Mouse (Mus musculus) gastrocnemius, postnatal 36 days (tissue): Measurements from ENCODE around the gene Srebf1. TPM values are rescaled to one million over a fixed set of nuclear protein-coding genes. Genes with fewer than 3 reads are reported as not detected.

Source experiments
- DNase-seq, 2 experiments: peaks; one replicate each; pipeline ENCODE4 v3.0.0; 2022
- intact Hi-C: fragments of 180-260 bp; cut with DNase I; formaldehyde crosslinking; loops from one replicate; pipeline ENCODE4 v1.15.1; 2025
- microRNA-seq, 2 experiments: library from miRNA; unstranded; fragments of <30 nt; microRNA quantifications; one replicate each; pipeline ENCODE4 v1.2.0; 2021
- total RNA-seq, 2 experiments: library from RNA; stranded (reverse); gene quantifications; 2 replicates each; pipeline ENCODE4 v1.2.3; 2021

Gene Srebf1
- total RNA-seq, 2 experiments from 2014 or later = 18.4 to 21.0 TPM

DNA sequence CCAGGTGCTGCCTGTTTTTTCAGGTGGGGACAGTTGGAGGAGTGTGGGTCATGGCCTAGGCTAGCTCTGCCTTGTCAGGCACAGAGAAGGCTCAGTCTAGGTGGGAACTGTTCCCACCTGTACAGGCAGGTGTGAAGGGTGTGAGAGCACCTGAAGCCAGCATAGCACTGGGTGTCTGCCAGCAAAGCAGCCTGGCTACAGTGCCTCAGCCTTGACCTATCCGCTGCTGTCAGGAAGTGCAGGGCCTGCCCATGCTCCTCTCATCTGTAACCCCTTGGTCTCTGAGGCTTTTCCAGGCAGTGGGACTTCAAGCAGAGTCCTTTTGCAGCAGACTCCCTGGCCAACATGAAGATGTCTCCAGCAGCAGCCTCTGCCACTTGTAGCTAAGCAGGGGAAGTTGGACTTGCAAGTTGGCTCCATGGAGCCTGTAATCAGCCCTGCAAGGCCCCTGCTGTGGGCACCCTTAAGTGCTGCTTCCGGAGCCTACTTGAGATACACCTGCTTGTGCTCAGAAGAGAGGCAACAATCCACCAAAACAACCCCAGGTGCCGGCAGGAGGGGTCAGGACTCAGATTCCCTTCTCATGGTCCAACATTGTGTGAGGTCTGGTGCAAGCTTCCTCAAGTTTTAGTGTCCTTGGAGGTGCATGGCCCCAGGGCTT lies 61.8 kb downstream of the Srebf1 start:
- intact Hi-C loops = no loop called here
- no peak for DNase-seq

DNA sequence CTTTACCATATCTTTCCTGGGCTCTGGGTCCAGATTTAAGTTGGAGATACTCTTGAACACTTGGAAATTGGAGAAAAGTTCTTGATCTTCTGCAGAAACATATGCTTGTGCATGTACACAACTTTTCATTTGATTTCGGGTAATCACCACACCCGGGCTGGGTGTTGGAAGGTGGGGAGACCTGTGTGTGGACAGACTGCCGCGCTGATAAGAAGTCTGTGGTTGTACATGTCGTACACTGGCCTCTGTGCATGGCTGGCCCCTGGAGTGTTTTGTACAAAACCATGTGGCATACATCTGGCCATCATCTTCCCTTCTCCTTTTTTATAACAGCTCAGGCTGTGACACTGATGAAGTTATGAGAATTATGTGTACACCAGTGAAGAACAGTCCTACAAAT lies 62.4 kb downstream of the Srebf1 start:
- DNase-seq = no peak
- intact Hi-C loops = no loop called here

DNA sequence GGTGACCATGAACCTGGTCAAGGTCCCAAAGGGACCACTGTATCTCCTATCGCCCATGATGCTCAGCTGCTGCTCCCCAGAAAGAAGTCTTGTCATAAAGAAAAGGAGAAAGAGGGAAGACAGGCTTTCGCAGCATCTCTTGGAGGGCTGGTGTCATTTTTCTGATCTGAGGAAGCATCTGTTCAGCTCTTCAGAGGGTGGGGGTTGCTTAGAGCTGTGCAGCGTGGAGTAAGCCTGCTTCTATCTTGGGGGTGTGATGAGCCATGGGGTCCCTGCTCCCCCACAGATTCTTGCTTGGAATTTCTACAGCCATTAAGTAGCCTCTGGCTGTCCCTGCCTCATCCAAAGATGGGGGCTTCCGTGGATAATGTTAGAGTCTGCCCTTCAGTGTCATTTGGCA lies 64.1 kb downstream of the Srebf1 start:
- DNase-seq = no peak
- intact Hi-C loops = no loop called here

DNA sequence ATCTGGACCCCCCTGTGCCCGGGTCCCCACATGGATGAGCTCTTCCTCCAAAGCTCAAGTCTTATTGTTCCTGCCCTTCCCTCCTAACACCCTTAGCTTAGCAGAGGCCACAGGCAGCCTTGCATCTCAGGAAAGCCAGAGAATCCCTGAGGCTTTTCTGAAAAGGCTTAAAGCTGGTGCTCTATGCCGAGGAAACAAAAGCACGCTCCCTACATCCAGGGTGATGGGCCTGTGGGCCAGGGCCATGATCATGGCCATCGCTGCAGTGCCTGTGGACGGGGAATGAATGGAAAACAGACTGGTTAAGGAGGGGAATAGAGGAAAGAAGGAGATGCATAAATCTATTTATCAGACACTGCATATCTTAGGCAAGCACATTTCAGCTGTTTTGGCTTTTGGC lies 66.7 kb downstream of the Srebf1 start:
- intact Hi-C loops = no loop called here
- no peak for DNase-seq

DNA sequence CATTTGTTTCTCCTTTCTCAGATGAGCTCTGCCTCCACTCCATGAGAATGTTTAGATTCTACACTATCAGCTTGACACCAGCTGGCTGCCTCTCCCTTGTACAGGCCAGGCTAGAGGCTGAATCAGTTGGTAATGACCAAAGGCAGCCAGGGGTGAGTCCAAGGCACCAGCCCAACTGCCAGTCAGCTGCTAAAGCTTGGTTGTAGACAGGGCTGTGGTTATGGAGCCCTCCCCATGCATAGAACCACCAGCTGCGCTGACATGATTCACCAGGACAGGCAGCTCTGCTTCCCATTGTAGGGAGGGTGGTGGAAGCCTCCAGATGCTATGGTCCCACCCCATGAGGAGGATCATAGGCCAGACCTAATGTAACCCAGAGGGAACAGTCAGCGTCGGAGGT lies 68.4 kb downstream of the Srebf1 start:
- DNase-seq = no peak
- intact Hi-C loops = no loop called here

DNA sequence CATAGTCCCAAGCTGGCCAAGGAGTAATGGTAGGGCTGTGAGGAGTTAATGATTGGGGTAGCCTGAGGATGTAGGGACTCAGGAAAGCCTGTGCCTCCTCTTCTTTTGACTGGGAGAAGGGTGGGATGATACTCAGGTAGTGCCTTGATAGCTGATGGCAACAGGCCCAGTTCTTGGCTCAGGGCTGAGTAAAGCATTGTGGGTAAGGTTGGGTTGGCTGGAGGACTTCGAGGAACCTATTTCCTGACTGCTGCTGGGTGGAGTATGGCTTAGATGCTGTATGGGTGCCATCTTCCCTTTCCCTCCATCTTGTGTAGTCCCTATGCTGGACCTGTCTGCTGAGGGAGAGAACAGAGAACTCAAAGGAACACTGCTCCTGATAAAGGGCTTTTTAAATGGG lies 70.0 kb downstream of the Srebf1 start:
- no peak for DNase-seq
- intact Hi-C loops = no loop called here

DNA sequence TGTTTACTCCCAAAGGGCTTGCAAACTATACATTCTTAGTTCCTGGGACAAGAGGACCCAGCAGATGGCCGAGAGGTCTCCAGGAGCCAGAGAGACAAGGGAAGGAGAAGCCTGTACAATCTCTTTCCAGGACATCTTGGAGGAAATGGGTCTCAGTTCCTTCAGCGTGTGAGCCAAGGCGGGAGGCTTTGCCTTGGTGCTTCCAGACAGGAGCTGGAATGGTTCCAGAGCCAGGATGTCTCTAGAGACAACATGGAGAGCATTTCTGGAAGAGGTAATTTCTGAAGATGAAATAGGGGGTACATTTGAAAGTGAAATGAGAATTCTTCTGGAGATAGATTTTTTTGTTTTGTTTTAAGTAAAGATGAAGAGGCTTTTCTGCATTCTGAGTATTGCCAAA lies 71.7 kb downstream of the Srebf1 start:
- intact Hi-C loops = no loop called here
- DNase-seq = no peak

Small RNA genes lying within 50 kb of the gene (microRNA-seq; reads per million reads assigned to microRNA genes)
- 0 reads per million in 2 experiments for gene Mir6921
- gene Mir6922 = 0 to 0.74 reads per million in 2 experiments

Other genes with a start within 250 kb of the Srebf1 start
- 1 to 10 TPM; 4.7 to 5.7 TPM for gene Pemt, start 176.1 kb downstream of the Srebf1 start, total RNA-seq
- 10 to 100 TPM; 18.1 to 20.8 TPM for gene Rai1, start 117.6 kb downstream of the Srebf1 start, total RNA-seq
- gene Tom1l2, start 130.3 kb upstream of the Srebf1 start, total RNA-seq = 10 to 100 TPM; 59.4 to 61.5 TPM
- 1 to 10 TPM; 1.1 to 1.2 TPM for gene Drc3, start 130.7 kb upstream of the Srebf1 start, total RNA-seq
- gene Gid4, start 194.6 kb upstream of the Srebf1 start, total RNA-seq = 10 to 100 TPM; 53.7 to 61.9 TPM
- gene Atpaf2, start 195.9 kb upstream of the Srebf1 start, total RNA-seq = 10 to 100 TPM; 28.7 to 30.9 TPM
- 10 to 100 TPM; 22.0 to 23.2 TPM for gene Drg2, start 232.0 kb upstream of the Srebf1 start, total RNA-seq
- not detected for gene Myo15, start 246.8 kb upstream of the Srebf1 start, total RNA-seq